Mouse (Mus musculus) liver, embryonic 14.5 days (tissue): ENCODE results near the gene Akap8l.

Source experiments
- CTCF ChIP-seq: IDR thresholded peaks from 2 replicates; pipeline ENCODE4 v1.5.1; 2016; ENCODE audit warnings: antibody characterized with exemption, low read depth, control low read depth
- EP300 ChIP-seq: IDR thresholded peaks from 2 replicates; pipeline ENCODE4 v1.6.1; 2016; ENCODE audit warnings: antibody characterized with exemption, low read depth

DNA sequence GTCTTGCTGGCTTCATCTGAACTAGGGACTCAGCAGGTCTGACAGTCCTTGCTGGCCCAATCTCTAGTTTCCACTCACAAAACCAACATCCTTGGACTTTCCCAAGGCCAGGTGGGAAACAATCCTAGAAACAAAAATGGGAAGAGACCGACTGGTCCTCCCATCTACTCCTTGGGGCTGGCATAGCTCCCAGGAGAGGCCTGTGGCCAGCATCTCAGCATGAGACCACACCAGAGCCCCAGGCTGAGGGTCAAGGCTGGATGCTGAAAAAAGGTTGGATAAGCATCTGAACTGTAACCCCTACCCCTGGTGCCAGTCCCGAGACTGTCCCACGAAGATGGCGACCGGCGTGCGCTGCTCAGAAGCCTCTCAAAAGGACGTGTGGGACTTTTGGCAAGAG is 37.6 kb downstream of the Akap8l start:
- TF ChIP-seq EP300 (no peak), CTCF (no peak)
